Mouse (Mus musculus) liver, embryonic 11.5 days (tissue): ENCODE measurements around the gene Nkiras2. TPM values are rescaled to one million over a fixed set of nuclear protein-coding genes. Genes with fewer than 3 reads are reported as not detected.

ENCODE experiments used
- ATAC-seq: fragments of 200-750 bp; cut with Nextera tagmentation; replicated peaks from 2 replicates; pipeline ENCODE4 v1.8.0; 2017; ENCODE audit warnings: moderate number of reproducible peaks, mild to moderate bottlenecking, moderate TSS enrichment, moderate library complexity; ENCODE audit not compliant: low FRiP score
- DNase-seq: peaks from one replicate; pipeline ENCODE4 v3.0.0-alpha.2; 2017; ENCODE audit warnings: low spot score
- H3K27ac ChIP-seq: fragments of 300-500 bp; sonication (generic); 2 replicates; pipeline ENCODE4 v1.5.1; 2014; ENCODE audit warnings: mild to moderate bottlenecking, low read depth, low read length, control low read depth
- H3K27me3 ChIP-seq: fragments of 300-500 bp; sonication (generic); replicated peaks from 2 replicates; pipeline ENCODE4 v1.6.1; 2014; ENCODE audit warnings: low read length, mixed read lengths; ENCODE audit not compliant: control insufficient read depth, insufficient read depth
- H3K36me3 ChIP-seq: fragments of 300-500 bp; sonication (generic); 2 replicates; pipeline ENCODE4 v1.6.1; 2014; ENCODE audit warnings: mild to moderate bottlenecking, low read length, moderate library complexity, mixed read lengths; ENCODE audit not compliant: control insufficient read depth, insufficient read depth
- H3K4me1 ChIP-seq: fragments of 300-500 bp; sonication (generic); replicated peaks from 2 replicates; pipeline ENCODE4 v1.6.1; 2014; ENCODE audit warnings: low read length, mixed read lengths; ENCODE audit not compliant: control insufficient read depth, insufficient read depth
- H3K4me2 ChIP-seq: fragments of 300-500 bp; sonication (generic); 2 replicates; pipeline ENCODE4 v1.6.1; 2014; ENCODE audit warnings: mild to moderate bottlenecking, control low read depth, moderate library complexity
- H3K4me3 ChIP-seq: fragments of 300-500 bp; sonication (generic); 2 replicates; pipeline ENCODE4 v1.5.1; 2014; ENCODE audit warnings: low read depth, low read length, control low read depth
- H3K9ac ChIP-seq: fragments of 300-500 bp; sonication (generic); 2 replicates; pipeline ENCODE4 v1.6.1; 2014; ENCODE audit warnings: low read depth, low read length, control low read depth
- H3K9me3 ChIP-seq: fragments of 300-500 bp; sonication (generic); 2 replicates; pipeline ENCODE4 v1.6.1; 2016; ENCODE audit warnings: low read length, inconsistent platforms, mixed read lengths; ENCODE audit not compliant: control insufficient read depth
- WGBS: fragments of 180-500 bp; shearing (Covaris S2); extraction: QIAGEN DNeasy Blood & Tissue Kit; methylation state at CpG from one replicate; pipeline ENCODE4 v1.1.7; 2014; 5-methylcytosine and 5-hydroxymethylcytosine counted together
- polyA plus RNA-seq: library from polyadenylated mRNA; unstranded; fragments of >200 nt; fragmentation: Nextera tagmentation; extraction: Ambion mirVana; gene quantifications from 2 replicates; pipeline ENCODE4 v1.2.1, GENCODE M21; 2014

Gene Nkiras2
- polyA plus RNA-seq, 1 experiment from 2014 or later: 35.4 TPM

GRCm38 (mm10) chr11:100592346-100593046 is 26.5 kb upstream of the Nkiras2 start:
- H3K36me3 ChIP-seq: peaks cover 61% of the 10 kb centered on the region
- 92% methylated on average over 11 of the region's 11 CpGs for WGBS
- H3K4me3 ChIP-seq: no peak overlapping the region
- H3K9ac ChIP-seq: no peak overlapping the region
- no peak overlapping the region for H3K4me2 ChIP-seq
- ATAC-seq: no peak
- no peak for DNase-seq
- H3K9me3 ChIP-seq: no peaks in the 10 kb centered on the region
- H3K27ac ChIP-seq: no peak overlapping the region
- H3K4me1 ChIP-seq: no peaks in the 10 kb centered on the region
- no peaks in the 10 kb centered on the region for H3K27me3 ChIP-seq

- H3K4me1 ChIP-seq: no peaks in the 10 kb centered on the region
- H3K4me2 ChIP-seq: no peak overlapping the region
- WGBS: 90% methylated on average over 7 of the region's 7 CpGs
- DNase-seq: no peak
- no peak overlapping the region for H3K9ac ChIP-seq
- no peaks in the 10 kb centered on the region for H3K27me3 ChIP-seq
- H3K4me3 ChIP-seq: no peak overlapping the region
- H3K9me3 ChIP-seq: no peaks in the 10 kb centered on the region
- no peak for ATAC-seq
- no peak overlapping the region for H3K27ac ChIP-seq
- peaks cover 66% of the 10 kb centered on the region for H3K36me3 ChIP-seq
Measured at GRCm38 (mm10) chr11:100594608-100595007, 24.4 kb upstream of the Nkiras2 start.

GRCm38 (mm10) chr11:100595533-100595932 is 23.5 kb upstream of the Nkiras2 start:
- Histone ChIP-seq H3K36me3 (peaks cover 62% of the 10 kb centered on the region), H3K4me1 (no peaks in the 10 kb centered on the region), H3K27ac (no peak overlapping the region), H3K9ac (no peak overlapping the region), H3K4me2 (no peak overlapping the region), H3K9me3 (no peaks in the 10 kb centered on the region), H3K27me3 (no peaks in the 10 kb centered on the region), H3K4me3 (no peak overlapping the region)
- 90% methylated on average over 4 of the region's 4 CpGs for WGBS
- DNase-seq (no peak), ATAC-seq (no peak)

- Histone ChIP-seq H3K4me3 (no peak overlapping the region), H3K4me2 (no peak overlapping the region), H3K9me3 (no peaks in the 10 kb centered on the region), H3K27me3 (no peaks in the 10 kb centered on the region), H3K9ac (no peak overlapping the region), H3K27ac (no peak overlapping the region), H3K4me1 (peaks cover 5% of the 10 kb centered on the region; the same call in 1 of the 2 replicates), H3K36me3 (peaks cover 48% of the 10 kb centered on the region)
- WGBS: 90% methylated on average over 4 of the region's 4 CpGs
- no peak for ATAC-seq
- DNase-seq: no peak
Measured at GRCm38 (mm10) chr11:100598074-100598473, 21.0 kb upstream of the Nkiras2 start.

- no peak for ATAC-seq
- no peaks in the 10 kb centered on the region for H3K27me3 ChIP-seq
- no peak overlapping the region for H3K9ac ChIP-seq
- H3K27ac ChIP-seq: no peak overlapping the region
- no peaks in the 10 kb centered on the region for H3K9me3 ChIP-seq
- WGBS: 90% methylated on average over 3 of the region's 3 CpGs
- H3K4me3 ChIP-seq: no peak overlapping the region
- peaks cover 37% of the 10 kb centered on the region for H3K36me3 ChIP-seq
- peaks cover 5% of the 10 kb centered on the region; the same call in 1 of the 2 replicates for H3K4me1 ChIP-seq
- H3K4me2 ChIP-seq: no peak overlapping the region
- DNase-seq: no peak
Measured at GRCm38 (mm10) chr11:100601372-100601771, 17.7 kb upstream of the Nkiras2 start.

- H3K4me3 ChIP-seq: no peak overlapping the region
- H3K4me1 ChIP-seq: peaks cover 5% of the 10 kb centered on the region; the same call in 1 of the 2 replicates
- ATAC-seq: no peak
- DNase-seq: no peak
- peaks cover 25% of the 10 kb centered on the region for H3K36me3 ChIP-seq
- no peak overlapping the region for H3K4me2 ChIP-seq
- H3K27ac ChIP-seq: no peak overlapping the region
- H3K9me3 ChIP-seq: no peaks in the 10 kb centered on the region
- no peak overlapping the region for H3K9ac ChIP-seq
- WGBS: 75% methylated on average over 9 of the region's 9 CpGs
- no peaks in the 10 kb centered on the region for H3K27me3 ChIP-seq
Measured at GRCm38 (mm10) chr11:100603155-100603554, 15.9 kb upstream of the Nkiras2 start.

GRCm38 (mm10) chr11:100603813-100604212 is 15.2 kb upstream of the Nkiras2 start:
- H3K4me3 ChIP-seq: no peak overlapping the region
- no peaks in the 10 kb centered on the region for H3K9me3 ChIP-seq
- H3K27ac ChIP-seq: no peak overlapping the region
- H3K27me3 ChIP-seq: no peaks in the 10 kb centered on the region
- no peak overlapping the region for H3K9ac ChIP-seq
- H3K36me3 ChIP-seq: peaks cover 18% of the 10 kb centered on the region
- no peak overlapping the region for H3K4me2 ChIP-seq
- ATAC-seq (no peak), DNase-seq (no peak)
- H3K4me1 ChIP-seq: peaks cover 5% of the 10 kb centered on the region; the same call in 1 of the 2 replicates
- WGBS: 84% methylated on average over 8 of the region's 8 CpGs

GRCm38 (mm10) chr11:100604321-100605005 is 14.6 kb upstream of the Nkiras2 start:
- Histone ChIP-seq H3K27ac (no peak overlapping the region), H3K9ac (no peak overlapping the region)

More at GRCm38 (mm10) chr11:100604321-100605005, 14.6 kb upstream of the Nkiras2 start:
- WGBS: 86% methylated on average over 4 of the region's 4 CpGs
- no peak overlapping the region for H3K4me2 ChIP-seq
- H3K9me3 ChIP-seq: no peaks in the 10 kb centered on the region
- no peak overlapping the region for H3K4me3 ChIP-seq
- DNase-seq: no peak
- H3K27me3 ChIP-seq: no peaks in the 10 kb centered on the region
- ATAC-seq: no peak
- H3K4me1 ChIP-seq: peaks cover 5% of the 10 kb centered on the region; the same call in 1 of the 2 replicates
- H3K36me3 ChIP-seq: peaks cover 11% of the 10 kb centered on the region
